Mouse (Mus musculus) skeletal muscle tissue, adult 2 months (tissue): Measurements from ENCODE around the gene Scd1.

Source experiments
- DNase-seq: peaks from one replicate; pipeline ENCODE4 v3.0.0-alpha.2; 2012; ENCODE audit warnings: low read depth, low spot score

Scd1 gene

GRCm38 (mm10) chr19:44407341-44408222 is at the start of gene Scd1:
Gene Scd1 (minus strand): TSS chr19:44407879.
- DNase-seq, result peak; percentile 65

- no peak for DNase-seq
Measured at GRCm38 (mm10) chr19:44455356-44455755, 47.7 kb upstream of the Scd1 start.

- DNase-seq, result no peak
Measured at GRCm38 (mm10) chr19:44454862-44455261, 47.2 kb upstream of the Scd1 start.

- no peak for DNase-seq
Measured at GRCm38 (mm10) chr19:44447927-44448326, 40.2 kb upstream of the Scd1 start.

GRCm38 (mm10) chr19:44445755-44446154 is 38.1 kb upstream of the Scd1 start:
- DNase-seq, result no peak

- no peak for DNase-seq
Measured at GRCm38 (mm10) chr19:44439302-44439701, 31.6 kb upstream of the Scd1 start.

- DNase-seq, result no peak
Measured at GRCm38 (mm10) chr19:44437975-44438374, 30.3 kb upstream of the Scd1 start.

GRCm38 (mm10) chr19:44432084-44432483 is 24.4 kb upstream of the Scd1 start:
- DNase-seq, result no peak

- no peak for DNase-seq
Measured at GRCm38 (mm10) chr19:44427721-44428120, 20.0 kb upstream of the Scd1 start.

GRCm38 (mm10) chr19:44422051-44422631 is 14.5 kb upstream of the Scd1 start:
- DNase-seq, result peak; percentile 40

GRCm38 (mm10) chr19:44419530-44419929 is 11.9 kb upstream of the Scd1 start:
- DNase-seq, result no peak

GRCm38 (mm10) chr19:44418945-44419344 is 11.3 kb upstream of the Scd1 start:
- DNase-seq, result peak; percentile 35

GRCm38 (mm10) chr19:44418544-44418943 is 10.9 kb upstream of the Scd1 start:
- DNase-seq, result no peak

- no peak for DNase-seq
Measured at GRCm38 (mm10) chr19:44418061-44418460, 10.4 kb upstream of the Scd1 start.

- no peak for DNase-seq
Measured at GRCm38 (mm10) chr19:44417448-44417847, 9.8 kb upstream of the Scd1 start.

- peak; percentile 72 for DNase-seq
Measured at GRCm38 (mm10) chr19:44416240-44416639, 8.6 kb upstream of the Scd1 start.

- DNase-seq, result no peak
Measured at GRCm38 (mm10) chr19:44415464-44415863, 7.8 kb upstream of the Scd1 start.

GRCm38 (mm10) chr19:44410269-44410992 is 2.8 kb upstream of the Scd1 start:
- no peak for DNase-seq

- no peak for DNase-seq
Measured at GRCm38 (mm10) chr19:44408595-44408994, 916 bp upstream of the Scd1 start.

- peak; percentile 65 for DNase-seq
Measured at GRCm38 (mm10) chr19:44408223-44408545, 505 bp upstream of the Scd1 start.

- DNase-seq, result no peak
Measured at GRCm38 (mm10) chr19:44403546-44403945, 4.1 kb downstream of the Scd1 start.

GRCm38 (mm10) chr19:44400484-44401197 is 7.0 kb downstream of the Scd1 start:
- DNase-seq, result no peak
